Mouse (Mus musculus) small intestine, adult 2 months (tissue): ENCODE data around the gene Ghsr.

Experiments used
- CTCF ChIP-seq: fragments of 200-500 bp; IDR thresholded peaks from 2 replicates; pipeline ENCODE4 v1.5.1; 2012; ENCODE audit warnings: low read depth, mild to moderate bottlenecking, control low read depth, inconsistent platforms, low read length, moderate library complexity, mixed read lengths; ENCODE audit not compliant: insufficient replicate concordance, insufficient read length; ENCODE audit errors: extremely low read depth
- POLR2A ChIP-seq: fragments of 200-500 bp; IDR thresholded peaks from 2 replicates; pipeline ENCODE4 v1.6.1; 2012; ENCODE audit warnings: low read depth, mild to moderate bottlenecking, control low read depth, inconsistent platforms, low read length, moderate library complexity

GRCm38 (mm10) chr3:27351105-27351504, 20.0 kb upstream of the Ghsr start:
- no peak for TF ChIP-seq CTCF
- TF ChIP-seq POLR2A = no peak
